In genomic region chr3:48080616-48081015, GRCm38 (mm10) we compare ENCODE assay signal across 15 mouse cellular contexts.
DNase-seq lines count a peak whose midpoint lies in the region; ATAC-seq and TF ChIP-seq lines count a peak whose summit lies in the region.
"Had no signal": no experiment of that assay in that cellular context is flagged by ENCODE, and none has a peak within 500 bp of the region (broad histone marks: within the 10 kb centered on the region; RNA-seq: fewer than 3 reads in every experiment).

No protein-coding gene starts in this region.

- TF ChIP-seq CTCF in liver, adult 2 months (IDR thresholded peaks at IDR 0.05; ENCODE audit: low read depth, low read length): no peak

- H3K27me3 ChIP-seq in liver, adult 2 months (ENCODE audit: control insufficient read depth, insufficient read depth, low read length): no peaks in the 10 kb centered on the region
- no peaks in the 10 kb centered on the region for H3K27me3 ChIP-seq in liver, embryonic 11.5 days (replicated peaks; ENCODE audit: control insufficient read depth, insufficient read depth, low read length)
- H3K27me3 ChIP-seq: embryonic facial prominence, embryonic 15.5 days; forebrain, embryonic 13.5 days; lung, embryonic 15.5 days had no signal

- H3K36me3 ChIP-seq in liver, adult 2 months (ENCODE audit: control insufficient read depth, insufficient read depth, low read length): no peaks in the 10 kb centered on the region
- no peaks in the 10 kb centered on the region for H3K36me3 ChIP-seq in liver, embryonic 11.5 days (ENCODE audit: control insufficient read depth, insufficient read depth, low read length)
- H3K36me3 ChIP-seq: embryonic facial prominence, embryonic 15.5 days; hindbrain, embryonic 10.5 days; lung, embryonic 15.5 days had no signal

- no peak for TF ChIP-seq POLR2A in liver, adult 2 months (IDR thresholded peaks at IDR 0.05; ENCODE audit: extremely low read depth, insufficient read depth, low read length)

- no peak overlapping the region for H3K4me2 ChIP-seq in liver, embryonic 11.5 days
- H3K4me2 ChIP-seq: embryonic facial prominence, embryonic 15.5 days; forebrain, embryonic 13.5 days; lung, embryonic 15.5 days; midbrain, embryonic 11.5 days had no signal

- DNase-seq in frontal cortex, postnatal 14 days (ENCODE audit: low spot score in 2 of 2): no peak
- peak; percentile 14 for DNase-seq in liver, adult 2 months (ENCODE audit: extremely low read depth, low read depth, low spot score)
- DNase-seq in liver, embryonic 11.5 days (ENCODE audit: low spot score): no peak
- peak; percentile 8 for DNase-seq in skeletal muscle tissue, adult 2 months (ENCODE audit: low read depth, low spot score)
- DNase-seq in thymus, postnatal 14 days: no peak
- DNase-seq: cerebellum, adult 11-12 months had no signal

- WGBS in liver, adult 2 months: 48% methylated on average over 2 of the region's 2 CpGs
- 52% methylated on average over 2 of the region's 2 CpGs for WGBS in liver, embryonic 11.5 days

- no peak overlapping the region for H3K9ac ChIP-seq in liver, adult 2 months (ENCODE audit: low read depth, low read length)
- H3K9ac ChIP-seq in liver, embryonic 11.5 days (ENCODE audit: low read depth, low read length): no peak overlapping the region
- H3K9ac ChIP-seq: embryonic facial prominence, embryonic 15.5 days; forebrain, embryonic 13.5 days; lung, embryonic 15.5 days had no signal

- no peaks in the 10 kb centered on the region for H3K79me2 ChIP-seq in liver, adult 2 months (ENCODE audit: control insufficient read depth, insufficient read depth, low read length)

- H3K4me1 ChIP-seq in liver, adult 2 months (ENCODE audit: control insufficient read depth, insufficient read depth, low read length): no peaks in the 10 kb centered on the region
- no peaks in the 10 kb centered on the region for H3K4me1 ChIP-seq in liver, embryonic 11.5 days (replicated peaks; ENCODE audit: control insufficient read depth, insufficient read depth, low read length)
- H3K4me1 ChIP-seq: embryonic facial prominence, embryonic 15.5 days; forebrain, embryonic 13.5 days; hindbrain, embryonic 10.5 days; lung, embryonic 15.5 days had no signal

- H3K27ac ChIP-seq in liver, adult 2 months (replicated peaks; ENCODE audit: insufficient read depth, low read depth, low read length): no peak overlapping the region
- H3K27ac ChIP-seq in liver, embryonic 11.5 days (ENCODE audit: low read depth, low read length): no peak overlapping the region
- H3K27ac ChIP-seq: embryonic facial prominence, embryonic 15.5 days; forebrain, embryonic 13.5 days; hindbrain, embryonic 10.5 days; layer of hippocampus, adult 2 months; lung, embryonic 15.5 days had no signal

- ATAC-seq in frontal cortex, adult (ENCODE audit: low TSS enrichment): 0 out of 2 replicates have a peak, but pooled peaks have one; percentile 20
- ATAC-seq in liver, embryonic 11.5 days (replicated peaks; ENCODE audit: low FRiP score): no peak
- ATAC-seq in granulocyte monocyte progenitor cell, adult 5-6 weeks (replicated peaks; ENCODE audit: poor library complexity, severe bottlenecking): peak; percentile 99
- ATAC-seq: CD4-positive, CD25-positive, alpha-beta regulatory T cell, adult 4 months; forebrain, embryonic 13.5 days had no signal

- no peak overlapping the region for H3K4me3 ChIP-seq in liver, adult 2 months (ENCODE audit: insufficient read depth, low read depth, low read length)
- H3K4me3 ChIP-seq in liver, embryonic 11.5 days (ENCODE audit: low read depth, low read length): no peak overlapping the region
- H3K4me3 ChIP-seq: embryonic facial prominence, embryonic 15.5 days; forebrain, embryonic 13.5 days; hindbrain, embryonic 10.5 days; layer of hippocampus, adult 2 months; lung, embryonic 15.5 days had no signal

- H3K9me3 ChIP-seq in liver, embryonic 11.5 days (ENCODE audit: control insufficient read depth, low read length): no peaks in the 10 kb centered on the region
- H3K9me3 ChIP-seq: embryonic facial prominence, embryonic 15.5 days; forebrain, embryonic 13.5 days; hindbrain, embryonic 10.5 days; lung, embryonic 15.5 days had no signal

Comparison
In these comparisons a context has a peak if more than half of its experiments do, and no peak if none do; other contexts are left out.
1. DNase-seq: peak in liver, adult 2 months (single experiment) and skeletal muscle tissue, adult 2 months (single experiment); none in frontal cortex, postnatal 14 days (0 of 2), liver, embryonic 11.5 days (single experiment) and thymus, postnatal 14 days (single experiment).